In the genomic region with DNA sequence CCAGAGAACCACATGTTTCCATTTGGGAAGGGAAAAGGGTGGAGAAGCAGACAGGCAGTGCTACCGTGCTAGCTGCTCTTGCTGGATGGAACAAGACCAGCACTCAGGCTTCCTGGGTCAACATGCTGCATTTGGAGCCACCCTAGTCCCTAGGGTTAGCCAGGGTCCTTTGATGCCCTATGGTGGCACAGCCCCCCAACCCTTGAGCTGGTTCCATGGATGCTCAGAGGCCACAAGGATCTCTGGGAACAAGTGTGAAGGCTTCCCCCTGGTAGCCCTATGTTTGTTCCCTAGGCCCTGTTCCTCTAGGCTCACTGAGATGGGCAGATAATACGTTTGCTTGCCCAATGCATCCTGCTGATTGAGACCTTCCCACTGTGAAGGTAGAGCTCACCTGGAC, we compare ENCODE assay signal across 18 mouse cellular contexts.
"Had no signal": no experiment of that assay in that cellular context is flagged by ENCODE, and none has a peak within 500 bp of the region (broad histone marks: within the 10 kb centered on the region; RNA-seq: fewer than 3 reads in every experiment).

No protein-coding gene starts in this region.

- DNase-seq: lung, adult 18-20 months; lung, embryonic 14.5 days; lung, postnatal 10 days; lung, postnatal 4 days; midbrain, embryonic 14.5 days; retina, postnatal 1 day; right cerebral cortex, adult 18-20 months; right cerebral cortex, postnatal 25 days; right cerebral cortex, postnatal 4 days; spleen, adult 18-20 months; thymus, adult 18-20 months; thymus, postnatal 14 days; thymus, postnatal 36 days had no signal

- H3K36me3 ChIP-seq: midbrain, embryonic 10.5 days; midbrain, embryonic 12.5 days; neural tube, embryonic 13.5 days; neural tube, embryonic 15.5 days had no signal

- H3K9ac ChIP-seq: liver, embryonic 14.5 days; lung, embryonic 14.5 days; midbrain, embryonic 12.5 days; neural tube, embryonic 13.5 days; neural tube, embryonic 15.5 days had no signal

- H3K27me3 ChIP-seq: neural tube, embryonic 13.5 days; neural tube, embryonic 15.5 days had no signal

- H3K4me2 ChIP-seq: lung, embryonic 14.5 days; midbrain, embryonic 12.5 days; neural tube, embryonic 13.5 days; neural tube, embryonic 15.5 days had no signal

- H3K4me3 ChIP-seq: midbrain, embryonic 10.5 days; midbrain, embryonic 12.5 days; neural tube, embryonic 13.5 days; neural tube, embryonic 15.5 days had no signal

- H3K27ac ChIP-seq: liver, embryonic 14.5 days; midbrain, embryonic 10.5 days; midbrain, embryonic 12.5 days; neural tube, embryonic 13.5 days; neural tube, embryonic 15.5 days had no signal
